Mouse (Mus musculus): ENCODE results near the gene Hs3st5. TPM values are rescaled to one million over a fixed set of nuclear protein-coding genes. Genes with fewer than 3 reads are reported as not detected.
"Not testable (repeated sequence)": the region's sequence is repeated elsewhere in the genome, so short reads cannot be mapped to it uniquely, and the experiment has no call there.

Hs3st5 gene
- total RNA-seq, 2 experiments from 2014 or later: 1.4 to 2.5 TPM

DNA sequence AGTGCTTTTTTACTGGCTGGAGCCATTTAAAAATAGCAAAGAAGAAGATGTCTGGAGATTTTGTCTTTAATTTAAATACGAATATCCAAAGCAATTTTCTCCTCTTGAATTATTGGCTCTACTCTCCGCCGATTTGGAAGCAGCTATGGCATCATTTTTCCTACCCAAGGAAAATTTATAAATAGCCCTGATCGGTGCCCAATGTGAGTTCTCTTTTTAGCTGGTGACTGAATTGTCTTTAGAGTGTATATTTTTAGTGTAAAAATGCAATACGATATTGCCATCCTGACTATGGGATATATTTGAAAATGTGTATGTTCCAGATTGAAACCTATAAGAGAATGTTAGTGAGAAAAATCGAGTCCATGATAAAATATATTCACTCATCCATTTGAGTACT is 51.1 kb downstream of the Hs3st5 start:
- DNase-seq: no peak

DNA sequence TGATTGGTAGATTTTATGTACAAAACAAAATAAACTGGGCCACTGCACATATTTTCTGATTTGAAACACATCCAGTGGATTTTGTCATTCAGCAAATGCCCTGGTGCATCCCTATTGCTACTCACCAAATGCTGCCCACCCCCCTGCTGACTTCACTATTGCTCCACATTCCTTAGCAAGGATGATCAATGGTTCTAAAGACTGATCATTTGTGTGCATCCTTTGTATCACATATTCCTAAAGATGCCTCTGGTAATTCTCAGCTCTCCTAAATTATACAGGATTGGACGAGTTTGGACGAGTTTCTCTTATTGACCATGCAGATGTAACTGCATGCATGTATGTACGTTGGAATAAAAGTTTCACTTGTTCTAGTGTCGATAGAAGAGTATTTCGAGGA is 52.1 kb downstream of the Hs3st5 start:
- no peak for DNase-seq

DNA sequence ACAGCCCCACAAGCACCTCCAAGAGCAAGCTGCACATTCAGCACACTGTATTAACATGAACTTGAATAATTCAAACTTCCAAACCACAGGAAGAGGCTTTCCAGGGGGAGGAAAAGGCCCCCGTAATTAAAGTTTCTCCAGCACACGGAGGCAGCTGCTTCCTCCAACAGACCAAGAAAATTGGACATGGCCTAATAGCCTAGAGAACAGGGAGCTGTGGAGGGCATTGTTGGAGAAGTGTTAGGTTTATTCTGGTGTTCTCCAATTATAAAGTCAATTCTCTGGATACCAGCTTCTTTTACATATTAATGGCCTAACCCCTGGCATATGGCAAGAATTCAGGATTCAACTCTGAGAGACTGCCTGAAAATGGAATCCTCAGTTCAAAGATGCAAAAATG is 60.6 kb downstream of the Hs3st5 start:
- no peak for DNase-seq

DNA sequence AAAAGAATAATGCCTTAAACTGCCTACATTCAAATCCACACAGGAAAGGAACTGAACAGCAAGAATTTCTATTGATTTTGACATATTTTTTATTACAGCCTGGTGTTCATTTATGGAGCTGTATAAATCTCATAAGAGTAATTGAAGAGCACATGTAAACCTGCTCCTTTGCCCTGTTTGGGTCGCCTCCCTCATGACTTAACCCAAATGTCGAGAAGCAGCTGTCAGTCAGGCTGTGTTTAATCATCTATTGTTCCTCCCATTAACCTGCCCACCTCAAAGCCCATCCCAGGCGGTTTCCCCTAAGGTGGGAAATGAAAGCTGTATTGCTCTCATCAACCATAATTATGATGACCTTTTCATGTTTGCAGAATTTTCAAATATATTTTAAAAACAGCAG is 65.9 kb downstream of the Hs3st5 start:
- no peak for DNase-seq

DNA sequence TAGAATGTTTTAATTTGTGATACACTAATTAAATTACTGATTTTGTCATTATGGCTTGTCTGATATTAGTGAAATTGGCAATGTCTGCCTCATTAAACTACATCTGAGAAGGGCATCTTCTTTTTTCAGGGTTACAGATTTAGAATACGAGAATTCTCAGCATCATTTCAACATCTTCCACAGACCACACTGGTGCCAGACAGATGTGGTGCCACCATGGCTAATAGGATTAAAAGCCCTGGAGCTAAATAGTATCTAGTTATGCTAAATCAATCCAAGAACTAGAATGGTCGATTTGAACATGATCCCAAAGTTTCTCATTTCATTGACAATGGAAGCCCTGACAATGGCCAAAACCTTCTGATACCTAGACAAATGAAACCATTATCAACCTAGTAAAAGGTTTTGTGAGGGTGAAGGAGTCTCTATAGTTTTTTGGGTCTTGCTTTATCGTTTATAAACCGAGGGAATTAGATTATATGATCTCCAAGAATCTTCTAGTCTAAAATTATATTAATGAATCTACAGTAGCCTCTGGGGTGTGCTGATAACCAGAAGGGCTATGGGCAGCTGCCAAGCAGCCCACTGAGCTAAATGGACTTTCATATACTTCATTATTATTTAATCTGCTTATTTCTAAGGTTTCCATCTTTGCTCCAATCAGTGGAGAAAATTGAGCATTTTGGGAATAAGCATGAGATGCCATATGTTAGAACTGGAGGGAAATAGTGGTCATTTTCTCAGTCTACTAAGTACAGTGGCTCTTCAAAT is 71.9 kb downstream of the Hs3st5 start:
- no peak for DNase-seq

DNA sequence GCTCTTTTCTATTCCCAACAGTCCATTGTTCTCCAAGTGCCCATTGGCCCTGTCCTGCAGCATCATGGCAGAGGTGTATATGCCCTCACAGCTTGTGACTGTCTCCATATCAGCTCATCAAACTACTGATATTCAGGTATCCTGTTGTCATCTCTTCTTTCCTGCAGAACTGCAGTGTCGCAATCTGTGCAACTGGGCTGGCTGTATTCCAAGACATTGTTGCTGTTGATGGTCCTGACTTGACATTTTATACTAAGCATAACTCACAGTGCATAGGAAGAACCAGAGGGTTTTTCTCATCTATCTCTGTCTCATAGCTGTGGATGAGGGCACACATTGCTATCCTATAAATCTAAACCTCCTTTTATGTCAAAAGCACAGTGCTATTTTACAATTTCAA is 103.8 kb downstream of the Hs3st5 start:
- peak; percentile 9 for DNase-seq

DNA sequence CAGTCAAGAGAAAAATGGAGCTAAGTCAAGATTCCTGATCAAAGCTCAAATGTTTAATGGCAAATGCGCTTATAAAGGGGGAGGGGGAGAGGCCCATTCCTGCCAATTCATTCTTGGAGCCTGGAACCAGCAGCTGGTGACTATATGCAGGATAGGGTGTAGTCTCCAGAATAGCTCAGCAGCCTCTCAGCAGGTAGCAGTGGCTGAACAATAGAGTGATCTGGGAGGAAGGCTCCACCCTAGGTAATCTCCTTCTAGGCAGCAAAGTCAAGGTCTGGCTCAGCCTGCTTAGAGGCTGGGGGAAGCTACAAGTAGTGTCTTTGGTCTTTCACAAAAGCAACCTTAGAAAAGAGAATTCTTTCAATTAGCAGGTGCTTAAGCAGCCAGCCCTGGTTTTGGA is 104.8 kb downstream of the Hs3st5 start:
- DNase-seq: not testable (repeated sequence)

DNA sequence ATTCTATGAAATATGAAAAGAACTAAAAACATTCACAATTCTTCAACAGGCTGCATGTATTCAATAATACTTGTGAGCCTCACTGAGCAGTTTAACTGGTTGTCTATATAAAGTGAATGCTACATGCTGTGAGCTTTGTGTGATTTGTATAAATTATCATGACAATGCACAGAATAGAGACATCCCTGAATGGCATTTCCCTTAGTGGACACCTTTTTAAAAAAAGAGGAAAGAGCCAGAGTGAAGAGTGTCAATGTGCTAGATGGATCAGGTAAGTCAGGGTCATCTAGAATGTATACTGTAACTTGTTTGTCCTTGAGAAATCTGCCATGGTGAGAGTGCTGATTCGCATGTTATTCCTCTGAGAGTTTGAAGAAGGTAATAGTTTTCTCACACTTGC is 116.4 kb downstream of the Hs3st5 start:
- DNase-seq: no peak

DNA sequence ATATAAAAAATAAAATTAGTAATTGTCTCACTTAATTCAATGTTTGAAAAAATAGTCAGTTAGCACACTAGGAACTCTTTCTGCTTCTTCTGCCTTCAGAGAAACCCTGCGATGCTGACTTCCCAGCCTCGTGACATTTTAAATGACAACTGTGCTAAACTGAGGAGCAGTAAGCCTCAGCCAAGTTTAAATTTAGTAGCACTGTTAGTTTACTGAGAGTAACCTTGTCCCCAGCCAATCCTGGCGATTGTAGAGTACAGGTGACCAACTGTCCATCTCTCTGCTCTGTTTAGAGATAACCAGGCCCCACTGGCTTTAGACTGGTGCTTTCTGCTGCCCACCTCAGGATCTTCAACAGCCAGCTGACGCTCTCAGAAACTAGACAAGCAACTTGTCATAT is 121.3 kb downstream of the Hs3st5 start:
- DNase-seq: no peak

DNA sequence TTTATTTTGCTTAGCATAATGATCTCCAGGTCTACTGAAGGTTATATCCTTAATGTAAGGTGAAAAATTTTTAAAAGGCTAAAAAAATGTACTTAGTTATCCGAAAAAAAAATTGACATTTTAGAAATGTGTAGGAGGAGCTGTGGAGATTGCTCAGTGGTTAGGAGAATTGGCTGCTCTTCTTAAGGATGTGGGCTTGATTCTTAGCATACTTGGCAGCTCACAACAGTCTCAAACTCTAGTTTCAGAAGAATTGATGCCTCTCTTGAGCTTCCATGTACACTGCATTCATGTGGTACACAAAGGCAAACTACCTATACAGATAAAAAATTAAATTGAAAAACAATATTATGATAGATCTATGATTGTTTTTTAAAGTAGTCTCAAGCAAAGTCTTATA is 125.1 kb downstream of the Hs3st5 start:
- no peak for DNase-seq

DNA sequence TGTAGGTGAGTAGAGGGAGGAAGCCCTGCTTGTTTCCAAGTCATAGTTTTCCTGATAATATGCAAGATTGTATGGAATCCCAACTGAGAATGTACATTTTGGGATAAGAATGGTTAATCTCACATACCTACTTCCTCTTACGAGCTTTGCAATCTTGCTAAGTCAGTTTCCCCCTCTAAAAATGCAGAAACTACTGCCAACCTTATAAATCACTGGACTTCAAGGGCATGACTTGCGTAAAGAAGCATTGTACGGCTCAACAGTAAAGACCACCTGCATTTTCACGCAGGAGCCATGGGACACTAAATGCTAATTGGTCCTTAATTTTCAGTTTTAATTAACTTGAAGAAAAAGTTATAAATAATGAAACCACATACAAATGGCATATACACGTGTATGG is 144.0 kb downstream of the Hs3st5 start:
- no peak for DNase-seq

DNA sequence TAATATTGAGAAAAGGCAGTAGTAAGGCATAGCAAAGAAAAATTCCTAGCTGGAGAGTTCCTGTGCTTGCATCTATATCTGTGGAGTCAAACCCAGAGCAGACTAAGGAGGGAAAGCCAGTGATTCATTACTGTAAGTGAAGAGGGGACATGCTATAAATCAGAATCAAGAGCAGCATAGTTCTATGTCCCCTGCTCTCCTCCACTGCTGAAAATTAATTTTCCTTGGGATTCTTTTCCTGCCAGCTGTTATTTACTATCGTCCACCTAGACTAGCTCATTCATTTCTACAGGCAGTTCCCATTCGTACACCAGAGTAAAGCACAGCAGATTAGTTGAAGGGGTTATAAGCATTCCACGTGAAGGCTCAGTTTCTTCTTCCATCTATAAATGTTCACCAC is 207.4 kb downstream of the Hs3st5 start:
- DNase-seq: no peak

DNA sequence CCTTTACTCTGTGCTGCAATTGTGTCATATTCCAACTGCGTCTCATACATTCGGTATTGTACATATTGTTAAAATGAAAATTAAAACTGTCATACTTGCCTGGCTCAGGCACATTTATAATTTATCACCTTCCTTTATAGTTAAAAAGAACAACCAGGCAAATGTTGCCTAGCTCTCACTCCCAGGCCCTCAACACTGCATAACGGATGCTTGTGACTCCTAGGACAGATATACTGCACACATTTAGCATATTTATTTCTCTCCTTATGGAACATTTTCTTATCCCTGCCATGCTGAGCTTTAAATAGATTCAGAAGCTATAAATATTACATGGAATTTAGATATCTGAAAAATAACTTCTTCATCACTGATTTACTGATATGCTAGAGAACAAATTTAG is 219.6 kb downstream of the Hs3st5 start:
- no peak for DNase-seq

DNA sequence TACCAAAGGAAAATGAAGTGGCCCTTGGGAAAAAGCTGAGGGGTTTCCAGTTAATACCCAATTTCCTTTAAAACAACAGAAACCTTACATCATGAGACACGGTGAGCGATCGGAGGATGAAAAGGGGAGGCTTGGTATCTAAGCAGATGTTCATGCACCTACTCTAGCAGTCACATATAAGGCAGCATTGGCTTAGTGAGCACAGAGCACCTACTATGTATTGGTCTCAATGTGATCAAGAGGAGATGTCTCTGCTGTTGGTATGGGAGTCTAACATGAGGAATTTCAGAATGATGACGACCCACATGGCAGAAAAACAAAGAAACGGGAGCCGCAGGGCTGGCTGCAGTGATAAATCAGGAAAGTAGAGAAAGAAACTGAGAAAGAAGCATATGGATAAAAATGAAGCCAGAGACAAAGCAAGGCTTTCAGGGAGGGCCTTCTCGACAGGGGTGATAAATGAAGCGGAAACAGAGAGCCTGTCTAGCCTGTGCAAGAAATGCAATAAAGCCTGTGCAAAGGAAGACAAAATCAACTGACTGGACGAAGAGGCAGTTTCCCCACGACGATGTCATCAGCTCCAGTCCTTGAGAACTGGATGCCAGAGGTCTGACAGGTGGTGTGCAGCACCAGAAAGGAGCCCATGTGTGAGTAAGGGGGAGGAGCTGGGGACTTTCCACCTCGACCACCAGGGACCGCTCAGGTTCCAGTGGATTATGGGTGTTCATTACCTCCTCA is 222.9 kb downstream of the Hs3st5 start:
- DNase-seq: no peak

DNA sequence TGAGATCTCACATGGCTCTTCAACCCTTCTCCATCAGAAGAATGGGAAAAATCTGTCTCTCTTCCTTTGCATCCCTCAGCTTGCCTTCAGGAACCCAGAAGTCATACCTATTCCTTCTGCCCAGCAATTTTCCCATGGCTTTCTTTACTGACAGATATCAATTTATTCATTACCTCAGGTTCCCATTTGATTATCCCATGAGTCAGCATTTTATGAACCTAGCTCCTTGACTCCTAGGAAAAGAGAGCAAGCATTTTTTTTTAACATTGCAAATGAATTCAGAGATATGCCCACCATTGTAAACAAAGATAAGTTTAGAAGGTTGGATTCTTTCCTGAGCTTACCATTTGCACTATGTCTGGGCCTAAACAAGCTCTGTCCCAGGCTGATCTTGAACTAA is 232.8 kb downstream of the Hs3st5 start:
- no peak for DNase-seq

DNA sequence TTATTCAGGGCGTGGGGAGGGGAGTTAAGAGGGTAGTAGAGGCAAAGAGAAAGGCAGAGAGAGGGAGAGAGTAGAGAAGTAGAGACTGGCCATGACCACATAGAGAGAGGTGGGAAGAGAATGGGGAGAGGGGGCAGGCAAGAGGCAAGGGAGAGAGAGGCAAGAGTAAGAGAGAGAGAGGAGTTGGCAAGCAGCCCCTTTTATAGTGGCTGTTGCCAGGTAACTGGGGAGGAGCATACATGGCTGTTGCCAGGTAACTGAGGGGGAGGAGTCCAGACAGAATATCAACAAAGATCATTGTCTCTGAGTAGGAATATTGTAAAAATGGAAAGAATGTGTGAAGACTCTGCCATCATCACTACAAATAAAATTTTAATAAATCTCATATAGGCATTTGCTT is 243.4 kb downstream of the Hs3st5 start:
- no peak for DNase-seq

DNA sequence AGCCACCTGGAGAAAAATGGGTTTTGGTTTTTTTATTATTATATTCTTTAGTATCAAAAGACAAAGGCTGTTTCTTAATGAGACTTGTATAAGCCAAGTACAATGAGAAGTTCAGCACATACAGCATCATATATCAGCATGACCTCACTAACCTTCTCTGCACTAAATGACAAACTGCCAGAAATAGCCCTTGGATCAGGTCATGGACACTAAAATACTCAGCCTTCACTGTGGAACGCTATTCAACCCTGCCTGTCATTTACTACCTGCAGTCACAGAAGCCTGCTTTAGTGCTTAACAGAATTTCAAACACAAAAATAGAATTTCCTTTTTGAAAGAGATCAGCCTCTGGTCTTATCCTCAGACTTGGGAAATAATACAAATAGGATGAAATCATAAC is 247.9 kb downstream of the Hs3st5 start:
- DNase-seq: no peak

DNA sequence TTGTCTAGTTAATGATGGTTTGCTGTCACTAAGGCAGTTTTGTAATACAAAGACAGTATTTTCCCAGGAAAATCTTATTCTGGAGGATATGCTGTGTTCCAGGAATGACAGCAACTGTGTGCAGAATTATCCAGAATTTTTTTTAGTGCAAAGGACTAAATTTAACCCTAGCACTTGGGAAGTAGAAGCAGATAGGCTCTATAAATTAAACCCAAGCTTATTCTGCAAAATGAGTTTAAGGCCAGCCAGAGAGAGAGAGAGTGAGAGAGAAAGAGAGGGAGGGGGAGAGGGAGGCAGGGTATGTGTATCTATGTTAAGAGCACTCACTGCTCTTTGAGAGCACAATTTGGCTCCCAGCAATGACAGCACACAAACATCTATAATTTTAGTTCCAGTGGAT is 267.0 kb downstream of the Hs3st5 start:
- DNase-seq: no peak

DNA sequence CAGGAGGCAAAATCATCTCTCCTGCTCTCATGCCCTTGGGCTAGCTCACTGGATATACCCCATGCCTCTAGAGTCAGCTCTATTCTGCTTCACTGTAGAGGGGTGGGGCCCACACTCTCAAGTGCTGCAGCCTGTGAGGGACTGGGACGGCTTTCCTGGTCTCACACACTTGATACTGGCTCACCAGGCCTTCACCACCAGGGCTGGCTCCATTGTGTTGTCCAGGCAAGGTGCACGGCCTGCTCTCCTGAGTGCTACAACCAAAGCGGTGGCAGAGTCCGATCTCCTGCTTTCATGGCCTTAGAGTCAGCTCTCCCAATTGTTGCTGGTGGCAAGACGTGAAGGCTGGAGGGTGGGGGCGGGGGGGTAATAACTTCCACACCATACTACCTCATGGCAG is 268.3 kb downstream of the Hs3st5 start:
- no peak for DNase-seq

DNA sequence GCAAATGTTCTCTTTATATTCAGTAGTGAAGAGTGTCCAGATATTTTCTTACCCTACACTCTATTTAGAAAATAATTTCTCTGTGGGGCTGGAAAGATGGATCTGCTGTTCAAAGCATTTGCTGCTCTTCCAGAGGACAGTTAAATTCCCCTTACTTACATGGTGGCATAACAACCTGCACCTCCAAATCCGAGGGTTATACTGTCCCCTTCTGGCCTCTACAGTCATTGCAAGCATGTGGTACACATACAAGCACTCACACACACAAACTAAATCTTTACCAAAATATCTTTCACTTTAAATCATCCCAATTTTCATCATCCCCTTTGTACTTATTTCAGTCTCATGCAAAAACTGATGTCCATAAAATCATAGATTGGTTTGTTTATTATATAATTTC is 275.0 kb downstream of the Hs3st5 start:
- DNase-seq: no peak

DNA sequence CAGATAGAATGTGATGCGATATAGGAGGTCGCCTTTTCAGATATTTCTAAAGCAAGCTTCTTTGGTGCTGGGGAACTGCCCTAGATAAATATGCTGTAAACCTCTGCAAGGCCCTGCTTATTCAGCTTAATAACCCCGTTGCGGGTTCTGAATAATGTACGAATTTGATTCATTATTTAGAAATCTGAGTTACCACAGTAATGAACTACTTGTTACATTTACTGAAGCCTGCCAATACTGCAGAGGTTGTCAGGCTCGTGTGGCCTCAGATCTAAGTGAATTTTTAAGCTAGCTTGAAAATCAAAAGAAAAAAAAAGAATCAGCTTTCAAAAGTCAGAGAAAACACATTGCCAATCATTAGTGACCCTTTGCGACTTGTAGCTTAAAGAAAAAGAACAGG is 280.4 kb downstream of the Hs3st5 start:
- no peak for DNase-seq

DNA sequence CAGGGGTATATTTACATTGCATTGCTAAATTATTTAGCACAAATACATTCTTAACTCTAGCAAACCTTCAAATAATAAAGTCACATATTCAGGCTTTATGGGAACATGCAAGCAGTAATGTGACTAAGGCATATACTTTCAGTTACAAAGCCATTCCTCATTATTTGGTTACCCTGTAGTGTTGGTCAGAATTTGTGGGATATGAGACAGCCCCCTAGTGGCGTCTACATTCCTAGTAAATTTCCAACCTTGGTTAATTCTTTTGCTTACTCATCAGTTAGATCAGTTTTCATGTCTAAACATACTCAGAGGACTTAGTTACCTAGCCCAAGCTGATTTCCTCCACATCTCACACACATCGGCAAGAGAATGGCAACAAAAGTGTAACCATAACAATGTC is 285.2 kb downstream of the Hs3st5 start:
- peak; percentile 19 for DNase-seq

DNA sequence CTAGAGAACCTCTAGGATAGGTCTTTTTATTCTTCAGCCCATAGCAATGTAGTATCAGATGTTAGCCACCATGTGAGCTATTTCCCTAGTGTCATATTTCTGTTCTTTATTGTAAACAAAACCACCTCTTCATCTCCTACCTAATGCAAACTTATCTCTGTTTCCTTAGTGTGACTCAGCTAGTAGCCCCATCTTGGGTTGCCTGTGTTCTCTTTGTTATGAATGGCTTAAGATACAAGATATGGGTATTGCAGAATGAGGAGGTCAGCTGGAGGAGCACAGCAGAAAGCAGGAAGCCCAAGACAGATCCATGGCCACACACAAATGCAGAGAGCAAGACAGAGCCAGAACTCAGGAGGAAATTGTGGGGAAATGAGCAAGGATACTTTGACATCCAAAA is 288.7 kb downstream of the Hs3st5 start:
- DNase-seq: no peak

DNA sequence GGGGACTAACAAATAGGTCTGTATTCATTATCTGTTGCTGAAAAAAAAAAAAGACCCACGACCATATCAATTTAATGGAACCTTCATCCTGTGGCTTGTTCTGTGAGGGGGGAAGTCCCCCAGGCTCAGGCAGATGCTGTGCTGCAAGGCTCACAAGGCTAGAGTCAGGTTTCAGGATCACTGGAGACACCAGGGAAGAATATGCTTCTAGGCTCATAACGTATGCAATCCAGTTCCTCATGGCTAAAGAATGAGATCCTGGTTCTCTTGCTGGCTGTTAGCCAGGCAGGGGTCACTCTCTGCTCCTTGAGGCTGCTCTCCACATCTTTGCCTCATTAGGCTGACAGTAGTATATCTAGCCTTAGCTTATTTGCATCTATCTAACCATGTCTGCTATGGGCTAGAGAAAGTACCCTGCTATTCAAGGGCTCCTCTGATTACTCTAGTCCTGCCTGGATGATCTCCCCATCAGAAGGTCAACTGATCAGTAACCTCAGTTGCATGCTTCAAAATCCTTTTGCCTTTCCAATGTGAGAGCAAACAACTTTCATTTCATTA is 294.4 kb downstream of the Hs3st5 start:
- no peak for DNase-seq

All from adrenal gland, postnatal 10 days (tissue).